Mouse (Mus musculus): ENCODE measurements around the gene Gpr33.

Gpr33 gene

GRCm38 (mm10) chr12:51985826-51986225, 42.0 kb downstream of the Gpr33 start:
- DNase-seq (ENCODE audit: low read depth, low spot score): no peak

- no peak for DNase-seq (ENCODE audit: low read depth, low spot score)
Observed at GRCm38 (mm10) chr12:51985163-51985748, 42.6 kb downstream of the Gpr33 start.

DNA sequence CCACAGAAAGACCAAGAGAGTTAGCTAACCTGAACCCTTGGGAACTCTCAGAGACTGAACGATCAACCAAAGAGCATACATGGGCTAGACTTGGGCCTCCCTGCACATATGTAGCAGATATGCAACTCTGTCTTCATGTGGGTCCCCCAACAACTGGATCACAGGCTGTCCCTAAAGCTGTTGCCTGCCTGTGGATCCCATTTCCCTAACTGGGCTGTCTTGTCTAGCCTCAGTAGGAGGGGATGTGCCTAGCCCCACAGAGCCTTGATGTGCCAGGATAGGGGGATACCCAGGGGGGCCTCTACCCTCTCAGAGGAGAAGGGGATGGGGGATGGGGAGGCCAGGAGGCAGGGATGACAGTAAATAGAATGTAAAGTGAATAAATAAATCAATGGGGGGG, 44.2 kb downstream of the Gpr33 start:
- DNase-seq (ENCODE audit: low read depth, low spot score): no peak

- DNase-seq (ENCODE audit: low read depth, low spot score): no peak
Observed at GRCm38 (mm10) chr12:51976531-51976930, 51.3 kb downstream of the Gpr33 start.

GRCm38 (mm10) chr12:51974381-51974780, 53.5 kb downstream of the Gpr33 start:
- DNase-seq (ENCODE audit: low read depth, low spot score): no peak

Measured in retina, adult 2 months (tissue).